Mouse (Mus musculus): ENCODE measurements at regions not wholly inside any gene's neighbourhood (a gene's known extent, or its start where the extent isn't known, plus 50 kb on each side); places are given as distances from the start of the nearest gene placed in this dataset.

DNA sequence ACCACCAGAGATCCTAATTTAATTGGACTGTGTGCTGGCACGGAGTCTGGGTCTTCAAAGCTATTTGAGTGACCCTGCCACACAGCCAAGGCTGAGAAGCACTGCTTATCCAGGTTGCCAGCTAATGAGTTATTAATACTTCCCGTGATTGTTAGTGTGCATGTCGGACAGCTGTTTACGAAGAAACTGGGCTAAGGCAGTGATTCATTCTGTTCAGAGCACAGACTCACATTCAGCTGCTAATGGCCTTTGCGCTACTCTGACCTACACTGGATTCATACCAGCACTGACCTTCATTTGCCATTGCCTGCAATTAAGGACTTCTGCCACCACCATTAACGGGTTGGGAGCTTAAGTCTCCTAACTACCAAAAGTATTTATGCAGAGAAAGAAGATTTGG is 156.7 kb upstream of the Dppa4 start:
- Histone ChIP-seq H3K36me3 (no peaks in the 10 kb centered on the region), H3K4me3 (replicated peaks) (no peak overlapping the region), H3K9me3 (no peaks in the 10 kb centered on the region), H3K9ac (replicated peaks) (no peak overlapping the region), H3K4me2 (replicated peaks) (no peak overlapping the region), H3K27me3 (no peaks in the 10 kb centered on the region), H3K27ac (no peak overlapping the region), H3K4me1 (replicated peaks) (no peaks in the 10 kb centered on the region)
- WGBS: 81% methylated on average over 6 of the region's 6 CpGs
- ATAC-seq: no peak

GRCm38 (mm10) chr16:48127338-48127737 is 156.2 kb upstream of the Dppa4 start:
- Histone ChIP-seq H3K4me1 (replicated peaks) (no peaks in the 10 kb centered on the region), H3K27ac (no peak overlapping the region), H3K36me3 (no peaks in the 10 kb centered on the region), H3K9me3 (no peaks in the 10 kb centered on the region), H3K27me3 (no peaks in the 10 kb centered on the region), H3K9ac (replicated peaks) (no peak overlapping the region), H3K4me2 (replicated peaks) (no peak overlapping the region), H3K4me3 (replicated peaks) (no peak overlapping the region)
- no peak for ATAC-seq

DNA sequence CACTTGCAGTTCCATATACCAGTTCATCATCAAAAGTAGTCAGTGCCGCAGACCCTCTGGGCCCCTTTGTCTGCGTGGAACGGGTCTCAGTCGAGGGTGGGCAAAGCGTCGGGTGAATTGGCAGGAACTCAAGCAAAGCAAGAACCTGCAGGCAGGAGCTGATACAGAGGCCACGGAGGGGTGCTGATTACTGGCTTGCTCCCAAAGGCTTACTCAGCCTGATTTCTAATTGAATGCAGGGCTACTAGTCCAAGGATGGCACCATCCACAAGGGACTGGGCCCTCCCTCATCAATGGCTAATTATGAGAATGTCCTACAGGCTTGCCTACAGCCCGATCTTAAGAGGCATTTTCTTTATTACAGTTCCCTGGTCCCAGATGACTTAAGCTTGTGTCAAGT is 128.2 kb upstream of the Dppa4 start:
- WGBS: 77% methylated on average over 8 of the region's 8 CpGs
- 0 out of 2 replicates have a peak, but pooled peaks have one; percentile 34 for ATAC-seq
- no peaks in the 10 kb centered on the region for H3K4me1 ChIP-seq (replicated peaks)

GRCm38 (mm10) chr16:48190399-48190798 is 93.1 kb upstream of the Dppa4 start:
- no peak overlapping the region for H3K27ac ChIP-seq
- H3K9me3 ChIP-seq: no peaks in the 10 kb centered on the region
- WGBS: 82% methylated on average over 12 of the region's 12 CpGs
- no peak overlapping the region for H3K4me3 ChIP-seq (replicated peaks)
- no peak overlapping the region for H3K9ac ChIP-seq (replicated peaks)
- H3K4me2 ChIP-seq (replicated peaks): no peak overlapping the region
- ATAC-seq: peak; percentile 55; the same call in 1 of the 2 replicates
- H3K36me3 ChIP-seq: no peaks in the 10 kb centered on the region
- H3K4me1 ChIP-seq (replicated peaks): no peaks in the 10 kb centered on the region
- no peaks in the 10 kb centered on the region for H3K27me3 ChIP-seq

More for the DNA sequence above, 128.2 kb upstream of the Dppa4 start:
- Histone ChIP-seq H3K27me3 (no peaks in the 10 kb centered on the region), H3K27ac (no peak overlapping the region), H3K4me2 (replicated peaks) (no peak overlapping the region), H3K4me3 (replicated peaks) (no peak overlapping the region), H3K36me3 (no peaks in the 10 kb centered on the region), H3K9ac (replicated peaks) (no peak overlapping the region), H3K9me3 (no peaks in the 10 kb centered on the region)

DNA sequence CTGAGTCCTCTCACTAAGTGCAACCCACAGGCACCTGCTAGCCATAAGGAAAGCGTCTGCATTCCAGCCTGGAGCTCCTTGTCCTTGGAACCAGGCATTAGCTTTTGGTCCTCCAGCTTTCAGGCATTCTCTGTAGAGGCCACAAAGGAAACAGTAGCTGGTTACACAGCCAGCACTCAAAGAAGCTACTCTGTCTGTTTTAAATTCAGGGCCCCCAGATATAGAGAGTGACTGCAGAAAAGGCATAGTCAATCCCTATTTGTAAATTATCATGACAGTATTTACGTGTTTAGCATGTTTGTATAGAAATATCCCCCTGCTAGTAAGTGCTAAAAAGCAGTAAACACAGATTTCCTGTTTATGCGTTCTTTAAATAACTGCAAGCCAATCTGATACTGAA is 91.3 kb upstream of the Dppa4 start:
- H3K27ac ChIP-seq: no peak overlapping the region
- WGBS: 88% methylated on average over 3 of the region's 3 CpGs
- H3K27me3 ChIP-seq: no peaks in the 10 kb centered on the region
- H3K36me3 ChIP-seq: no peaks in the 10 kb centered on the region
- no peak for ATAC-seq
- H3K4me2 ChIP-seq (replicated peaks): no peak overlapping the region
- no peak overlapping the region for H3K9ac ChIP-seq (replicated peaks)
- H3K4me3 ChIP-seq (replicated peaks): no peak overlapping the region
- H3K9me3 ChIP-seq: no peaks in the 10 kb centered on the region
- no peaks in the 10 kb centered on the region for H3K4me1 ChIP-seq (replicated peaks)

DNA sequence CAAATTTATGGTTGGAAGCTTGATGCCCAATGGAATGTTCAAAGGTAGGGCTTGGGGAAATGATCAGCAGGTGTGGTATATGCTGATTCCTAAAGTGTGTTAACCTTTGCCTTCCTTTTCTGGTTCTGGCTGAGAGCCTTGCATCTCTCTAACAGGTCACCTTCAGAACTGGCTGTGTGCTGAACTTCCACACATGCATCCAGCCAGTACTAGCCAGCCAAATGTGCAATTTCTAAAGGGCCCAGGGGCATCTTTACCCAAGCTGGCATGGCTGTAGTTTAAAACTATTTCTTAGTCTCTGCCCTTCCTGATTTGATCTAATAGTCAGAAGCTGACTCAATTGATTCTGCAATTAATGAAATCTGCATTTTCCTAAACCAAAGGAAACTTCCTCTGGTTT is 68.6 kb upstream of the Dppa4 start:
- Histone ChIP-seq H3K4me1 (replicated peaks) (no peaks in the 10 kb centered on the region), H3K4me2 (replicated peaks) (no peak overlapping the region), H3K4me3 (replicated peaks) (no peak overlapping the region), H3K27ac (no peak overlapping the region), H3K27me3 (no peaks in the 10 kb centered on the region), H3K36me3 (no peaks in the 10 kb centered on the region), H3K9ac (replicated peaks) (no peak overlapping the region), H3K9me3 (no peaks in the 10 kb centered on the region)
- ATAC-seq: no peak

Data from midbrain, embryonic 13.5 days (tissue).